Mouse (Mus musculus): ENCODE results near the gene Spint2.

Spint2 gene

GRCm38 (mm10) chr7:29303738-29304462, 22.2 kb upstream of the Spint2 start, which contains the start of gene Dpf1:
Dpf1 (plus strand) TSS chr7:29303951.
- peak; percentile 51 for DNase-seq

- DNase-seq, result no peak
Measured at GRCm38 (mm10) chr7:29302641-29303040, 20.9 kb upstream of the Spint2 start.

- peak; percentile 60 for DNase-seq
Measured at GRCm38 (mm10) chr7:29301127-29301566, 19.4 kb upstream of the Spint2 start.

DNA sequence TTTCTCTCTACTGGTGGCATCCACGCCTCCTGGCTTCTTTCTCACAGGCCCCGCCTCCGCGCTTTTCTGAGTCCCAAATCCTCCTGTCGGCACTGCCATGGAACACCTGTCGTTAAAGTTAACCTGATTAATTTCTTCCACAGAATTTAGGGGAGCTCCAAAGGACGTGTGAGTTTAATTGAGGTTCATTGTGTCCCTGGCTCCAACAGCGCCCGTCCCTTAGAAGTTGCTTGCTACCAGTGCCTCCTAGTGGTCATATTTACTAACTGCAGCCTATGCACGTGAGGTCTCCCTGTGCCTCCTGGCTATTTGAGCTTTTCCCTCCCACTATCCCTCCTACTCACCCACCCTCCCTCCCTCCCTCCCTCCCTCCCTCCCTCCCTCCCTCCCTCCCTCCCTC, 15.3 kb upstream of the Spint2 start:
- DNase-seq, result peak; percentile 84

DNA sequence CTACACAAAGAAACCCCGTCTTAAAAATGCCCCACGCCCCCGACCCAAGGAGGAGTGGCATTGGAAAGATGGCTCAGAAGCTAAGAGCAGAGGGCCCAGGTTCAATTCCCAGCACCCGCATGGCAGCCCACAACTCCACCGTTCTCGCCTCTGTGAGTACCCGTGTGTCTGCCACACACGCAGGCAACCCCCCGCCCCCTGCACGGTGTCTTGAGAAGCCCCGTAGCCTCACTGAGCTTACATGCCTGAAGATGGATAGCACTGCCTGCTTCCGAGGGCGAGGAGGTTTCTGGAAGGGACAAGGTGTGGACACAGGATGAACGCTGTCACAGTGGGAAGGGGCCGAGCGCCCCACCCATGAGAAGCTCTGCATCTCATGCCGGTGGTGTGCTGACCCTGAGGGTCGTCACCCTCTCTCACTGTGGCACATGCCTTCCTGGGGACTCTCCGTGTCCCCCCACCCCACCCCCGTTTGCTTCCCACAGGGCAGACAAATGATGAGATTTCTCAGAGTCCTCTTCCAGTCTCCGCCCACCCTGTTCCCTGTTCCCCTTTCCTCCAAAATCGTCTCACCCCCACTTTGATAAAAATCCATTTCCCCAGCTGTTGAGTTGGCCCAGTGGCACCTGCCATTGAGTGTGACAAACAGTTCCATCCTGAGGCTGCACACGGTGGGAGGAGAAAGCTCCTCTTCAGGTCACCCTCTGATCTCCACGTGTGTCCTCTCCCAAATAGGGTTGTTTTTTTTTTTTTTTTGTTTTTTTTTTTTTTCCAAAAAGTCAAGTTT, 14.3 kb upstream of the Spint2 start:
- DNase-seq, result no peak

- DNase-seq, result no peak
Measured at GRCm38 (mm10) chr7:29294111-29294761, 12.5 kb upstream of the Spint2 start.

DNA sequence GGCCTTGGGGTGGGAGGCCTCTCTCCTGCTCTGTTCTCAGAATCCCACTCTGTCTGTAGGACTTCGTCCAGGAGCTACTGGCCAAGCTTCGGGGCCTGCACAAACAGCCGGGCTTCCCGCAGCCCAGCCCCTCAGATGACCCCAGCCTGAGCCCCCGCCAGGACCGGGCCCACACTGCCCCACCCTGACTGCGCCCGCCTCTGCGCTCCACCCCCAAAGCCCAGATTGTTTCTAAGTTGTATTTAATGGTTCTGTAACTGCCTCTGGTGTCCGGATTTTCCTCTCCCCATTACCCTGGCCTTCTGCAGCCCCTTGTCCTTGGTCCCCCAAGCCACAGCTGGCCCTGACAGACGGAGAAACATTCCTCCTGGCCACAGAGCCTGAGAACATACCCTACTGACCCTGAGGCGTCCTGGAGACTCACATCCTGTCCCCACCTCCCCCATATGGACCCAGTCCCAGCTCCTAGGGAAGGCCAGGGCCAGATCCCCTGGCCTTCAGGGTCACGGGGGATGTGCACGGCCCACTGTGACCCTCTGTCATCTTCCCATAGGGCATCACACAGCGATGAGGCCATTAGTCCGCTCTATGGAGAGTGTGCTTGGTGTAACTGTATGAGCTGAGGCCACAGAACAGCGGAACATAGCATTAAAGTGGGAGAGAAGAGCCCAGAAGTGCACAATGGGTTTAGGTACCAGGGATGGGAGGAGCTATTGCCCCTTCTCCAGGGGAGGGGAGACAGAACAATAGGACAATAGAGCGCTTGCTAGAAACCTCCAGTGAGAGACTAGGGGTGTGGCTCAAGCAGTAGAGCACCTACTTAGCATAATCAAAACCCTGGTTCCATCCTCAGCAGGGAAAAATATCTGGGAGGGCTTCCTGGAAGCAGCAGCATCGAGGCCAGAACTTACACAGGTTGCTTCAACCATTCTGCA, 11.7 kb upstream of the Spint2 start:
- DNase-seq, result peak; percentile 55

DNA sequence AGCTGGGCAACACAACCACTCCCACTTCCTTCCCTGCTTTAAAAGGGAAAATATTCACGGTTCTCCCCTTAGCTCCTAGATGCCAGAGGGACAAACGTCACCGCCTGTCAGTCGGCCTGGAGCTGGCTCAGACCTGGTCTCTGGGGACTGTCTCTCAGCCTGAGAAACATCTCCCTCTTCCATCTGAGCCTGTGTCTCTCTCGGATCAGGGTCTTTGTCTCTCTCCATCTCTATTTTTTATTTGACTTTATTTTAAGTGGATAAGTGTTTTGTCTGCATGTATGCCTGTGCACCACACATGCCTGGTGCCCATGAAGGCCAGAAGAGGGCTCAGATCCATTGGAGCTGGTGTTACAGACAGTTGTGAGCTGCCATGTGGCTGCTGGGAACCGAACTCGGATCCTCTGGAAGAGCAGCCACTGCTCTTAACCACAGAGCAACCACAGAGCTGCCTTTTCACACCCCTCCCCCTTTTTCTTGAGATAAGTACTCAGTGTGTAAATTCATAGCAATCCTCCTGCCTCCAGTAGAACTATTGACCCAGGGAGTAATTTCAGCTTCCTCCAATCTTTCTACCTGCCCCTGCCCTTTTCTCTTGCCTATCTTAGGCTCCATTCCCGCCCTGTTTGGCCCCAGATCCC, 10.9 kb upstream of the Spint2 start:
- no peak for DNase-seq

- DNase-seq, result no peak
Measured at GRCm38 (mm10) chr7:29291616-29292457, 10.1 kb upstream of the Spint2 start.

- no peak for DNase-seq
Measured at GRCm38 (mm10) chr7:29290691-29291485, 9.2 kb upstream of the Spint2 start.

GRCm38 (mm10) chr7:29289856-29290255, 8.1 kb upstream of the Spint2 start:
- no peak for DNase-seq

GRCm38 (mm10) chr7:29288942-29289638, 7.4 kb upstream of the Spint2 start, which contains the start of gene Ppp1r14a:
Ppp1r14a (plus strand) TSS chr7:29289308.
- DNase-seq, result peak; percentile 68

GRCm38 (mm10) chr7:29288079-29288478, 6.4 kb upstream of the Spint2 start:
- peak; percentile 34 for DNase-seq

- no peak for DNase-seq
Measured at GRCm38 (mm10) chr7:29287481-29287880, 5.8 kb upstream of the Spint2 start.

GRCm38 (mm10) chr7:29284523-29284922, 2.8 kb upstream of the Spint2 start:
- no peak for DNase-seq

GRCm38 (mm10) chr7:29283876-29284275, 2.2 kb upstream of the Spint2 start:
- no peak for DNase-seq

- DNase-seq, result no peak
Measured at GRCm38 (mm10) chr7:29282074-29282554, 402 bp upstream of the Spint2 start.

- peak; percentile 54 for DNase-seq
Measured at GRCm38 (mm10) chr7:29280801-29281200, 911 bp downstream of the Spint2 start.

DNA sequence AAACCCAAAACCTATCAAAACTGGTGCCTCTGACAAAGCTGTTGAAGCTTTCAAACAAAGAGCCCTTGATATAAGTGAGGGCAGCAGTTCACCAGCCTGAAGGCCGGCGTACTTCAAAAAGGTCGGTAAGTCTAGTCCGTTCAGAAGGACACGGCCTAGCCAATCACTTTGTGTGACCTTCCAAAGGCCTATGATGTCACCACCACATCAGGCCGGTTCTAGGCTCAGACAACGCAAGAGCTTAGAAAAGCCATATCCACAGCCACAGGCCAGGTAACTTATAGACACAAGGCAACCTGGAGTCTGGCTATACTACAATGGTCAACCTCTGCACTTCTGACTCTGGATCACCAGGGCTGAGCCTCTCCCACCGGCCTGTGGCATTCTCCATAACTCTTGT, 1.8 kb downstream of the Spint2 start:
- peak; percentile 49 for DNase-seq
